21 mouse cellular contexts compared by ENCODE assay signal in the genomic region with DNA sequence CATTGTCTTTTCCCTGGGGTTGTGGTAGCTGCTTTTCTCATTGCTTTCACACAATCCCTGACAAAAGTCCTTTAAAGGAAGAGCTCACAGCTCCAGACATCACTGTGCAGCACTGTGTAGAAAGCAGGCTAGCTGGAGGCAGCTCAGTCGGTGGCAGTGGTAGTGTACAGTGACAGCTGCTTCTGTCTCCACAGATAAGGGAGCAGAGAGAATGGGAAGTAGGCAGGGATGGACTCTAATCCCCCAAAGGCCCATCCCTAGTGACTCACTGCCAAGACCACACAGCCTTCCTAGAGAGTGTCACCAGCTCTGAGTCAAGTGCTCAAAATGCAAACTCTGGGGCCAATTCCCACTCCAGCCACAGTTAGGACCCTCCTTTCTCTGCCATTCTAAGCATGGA.
"Had no signal": no experiment of that assay in that cellular context is flagged by ENCODE, and none has a peak within 500 bp of the region (broad histone marks: within the 10 kb centered on the region; RNA-seq: fewer than 3 reads in every experiment).

No protein-coding gene starts in this region.

- H3K9me3 ChIP-seq: limb, embryonic 12.5 days; limb, embryonic 15.5 days; midbrain, embryonic 13.5 days; neural tube, embryonic 12.5 days; neural tube, embryonic 15.5 days had no signal

- H3K4me2 ChIP-seq: limb, embryonic 12.5 days; limb, embryonic 15.5 days; liver, embryonic 11.5 days; lung, embryonic 14.5 days; midbrain, embryonic 13.5 days; neural tube, embryonic 12.5 days; neural tube, embryonic 15.5 days had no signal

- DNase-seq: kidney, postnatal 25 days; layer of hippocampus, adult 9-11 months; liver, postnatal 0 days; lung, embryonic 14.5 days; right cerebral cortex, adult 18-20 months; right cerebral cortex, postnatal 14 days; thymus, adult 18-20 months; thymus, postnatal 36 days had no signal

- H3K4me1 ChIP-seq: limb, embryonic 12.5 days; limb, embryonic 15.5 days; neural tube, embryonic 12.5 days; neural tube, embryonic 15.5 days had no signal

- ATAC-seq: liver, postnatal 0 days; lung, postnatal 0 days; midbrain, embryonic 13.5 days; midbrain, embryonic 16.5 days had no signal

- H3K27me3 ChIP-seq: limb, embryonic 15.5 days; midbrain, embryonic 13.5 days; neural tube, embryonic 12.5 days; neural tube, embryonic 15.5 days had no signal

- H3K36me3 ChIP-seq: limb, embryonic 12.5 days; limb, embryonic 15.5 days; midbrain, embryonic 13.5 days; neural tube, embryonic 12.5 days; neural tube, embryonic 15.5 days had no signal

- H3K27ac ChIP-seq: kidney, postnatal 0 days; layer of hippocampus, adult 2 months; left cerebral cortex, adult 2 months; limb, embryonic 12.5 days; limb, embryonic 15.5 days; liver, embryonic 14.5 days; macrophage; midbrain, embryonic 13.5 days; neural tube, embryonic 12.5 days; neural tube, embryonic 15.5 days had no signal

- H3K4me3 ChIP-seq: layer of hippocampus, adult 2 months; left cerebral cortex, adult 2 months; limb, embryonic 12.5 days; limb, embryonic 15.5 days; midbrain, embryonic 13.5 days; neural tube, embryonic 12.5 days; neural tube, embryonic 15.5 days had no signal

- H3K9ac ChIP-seq: limb, embryonic 12.5 days; limb, embryonic 15.5 days; liver, embryonic 14.5 days; liver, postnatal 0 days; lung, embryonic 14.5 days; midbrain, embryonic 13.5 days; neural tube, embryonic 12.5 days; neural tube, embryonic 15.5 days had no signal
